Mouse (Mus musculus) midbrain, embryonic 12.5 days (tissue): ENCODE measurements at regions not wholly inside any gene's neighbourhood (a gene's known extent, or its start where the extent isn't known, plus 50 kb on each side); places are given as distances from the start of the nearest gene placed in this dataset.
A peak's percentile ranks its signal among the peaks of the same experiment; 100 is the strongest.

ENCODE experiments used
- ATAC-seq: fragments of 200-750 bp; cut with Nextera tagmentation; 2 replicates; pipeline ENCODE4 v1.8.0; 2017; ENCODE audit warnings: low read depth, moderate TSS enrichment, moderate library complexity; ENCODE audit not compliant: low FRiP score
- H3K27ac ChIP-seq: fragments of 300-500 bp; sonication (generic); replicated peaks from 2 replicates; pipeline ENCODE4 v1.5.1; 2016; ENCODE audit warnings: mild to moderate bottlenecking
- H3K27me3 ChIP-seq: fragments of 300-500 bp; sonication (generic); 2 replicates; pipeline ENCODE4 v1.6.1; 2016; ENCODE audit warnings: mild to moderate bottlenecking
- H3K36me3 ChIP-seq: fragments of 300-500 bp; sonication (generic); 2 replicates; pipeline ENCODE4 v1.6.1; 2016
- H3K4me1 ChIP-seq: fragments of 300-500 bp; sonication (generic); 2 replicates; pipeline ENCODE4 v1.6.1; 2016
- H3K4me2 ChIP-seq: fragments of 300-500 bp; sonication (generic); replicated peaks from 2 replicates; pipeline ENCODE4 v1.6.1; 2016; ENCODE audit warnings: mild to moderate bottlenecking, moderate library complexity
- H3K4me3 ChIP-seq: fragments of 300-500 bp; sonication (generic); 2 replicates; pipeline ENCODE4 v1.5.1; 2016; ENCODE audit warnings: mild to moderate bottlenecking
- H3K9ac ChIP-seq: fragments of 300-500 bp; sonication (generic); replicated peaks from 2 replicates; pipeline ENCODE4 v1.6.1; 2016; ENCODE audit warnings: mild to moderate bottlenecking, moderate library complexity
- H3K9me3 ChIP-seq: fragments of 300-500 bp; sonication (generic); 2 replicates; pipeline ENCODE4 v1.6.1; 2016; ENCODE audit warnings: mild to moderate bottlenecking
- WGBS: fragments of 180-500 bp; shearing (Covaris S2); methylation state at CpG from one replicate; pipeline ENCODE4 v1.1.7; 2016; 5-methylcytosine and 5-hydroxymethylcytosine counted together

- no peaks in the 10 kb centered on the region for H3K27me3 ChIP-seq
- no peaks in the 10 kb centered on the region for H3K9me3 ChIP-seq
- 91% methylated on average over 3 of the region's 3 CpGs for WGBS
- no peak overlapping the region for H3K27ac ChIP-seq
- no peaks in the 10 kb centered on the region for H3K4me1 ChIP-seq
- H3K9ac ChIP-seq: no peak overlapping the region
- no peak for ATAC-seq
- no peak overlapping the region for H3K4me2 ChIP-seq
- H3K4me3 ChIP-seq: no peak overlapping the region
- no peaks in the 10 kb centered on the region for H3K36me3 ChIP-seq
These were observed 99.8 kb upstream of the Hpf1 start for GRCm38 (mm10) chr8:60790453-60790852.

- Histone ChIP-seq H3K9me3 (no peaks in the 10 kb centered on the region), H3K36me3 (no peaks in the 10 kb centered on the region), H3K4me1 (no peaks in the 10 kb centered on the region), H3K27me3 (no peaks in the 10 kb centered on the region), H3K27ac (no peak overlapping the region), H3K9ac (no peak overlapping the region), H3K4me3 (no peak overlapping the region), H3K4me2 (no peak overlapping the region)
- WGBS: 100% methylated on average over 1 of the region's 1 CpGs
- no peak for ATAC-seq
These were observed 97.7 kb upstream of the Hpf1 start for GRCm38 (mm10) chr8:60792518-60792917.

GRCm38 (mm10) chr8:60804787-60805186, 85.4 kb upstream of the Hpf1 start:
- H3K9me3 ChIP-seq: no peaks in the 10 kb centered on the region
- no peaks in the 10 kb centered on the region for H3K36me3 ChIP-seq
- H3K27ac ChIP-seq: no peak overlapping the region
- H3K4me1 ChIP-seq: no peaks in the 10 kb centered on the region
- no peak overlapping the region for H3K4me3 ChIP-seq
- H3K9ac ChIP-seq: no peak overlapping the region
- H3K4me2 ChIP-seq: no peak overlapping the region
- no peaks in the 10 kb centered on the region for H3K27me3 ChIP-seq
- 89% methylated on average over 4 of the region's 4 CpGs for WGBS
- no peak for ATAC-seq

GRCm38 (mm10) chr8:60806772-60807171, 83.4 kb upstream of the Hpf1 start:
- Histone ChIP-seq H3K27ac (no peak overlapping the region), H3K27me3 (no peaks in the 10 kb centered on the region), H3K4me1 (no peaks in the 10 kb centered on the region; the same call in 1 of the 2 replicates), H3K9me3 (no peaks in the 10 kb centered on the region), H3K36me3 (no peaks in the 10 kb centered on the region), H3K4me2 (no peak overlapping the region), H3K4me3 (no peak overlapping the region), H3K9ac (no peak overlapping the region)
- ATAC-seq: peak; percentile 17; the same call in 1 of the 2 replicates
- 87% methylated on average over 3 of the region's 3 CpGs for WGBS

- no peak for ATAC-seq
- Histone ChIP-seq H3K36me3 (no peaks in the 10 kb centered on the region), H3K4me3 (no peak overlapping the region), H3K27me3 (no peaks in the 10 kb centered on the region), H3K9ac (no peak overlapping the region), H3K27ac (no peak overlapping the region), H3K4me1 (no peaks in the 10 kb centered on the region; the same call in 1 of the 2 replicates), H3K9me3 (no peaks in the 10 kb centered on the region), H3K4me2 (no peak overlapping the region)
- 100% methylated on average over 1 of the region's 1 CpGs for WGBS
These were observed 80.4 kb upstream of the Hpf1 start for GRCm38 (mm10) chr8:60809806-60810205.

GRCm38 (mm10) chr8:60810955-60811354, 79.3 kb upstream of the Hpf1 start:
- H3K4me2 ChIP-seq: no peak overlapping the region
- H3K27ac ChIP-seq: no peak overlapping the region
- no peaks in the 10 kb centered on the region; the same call in 1 of the 2 replicates for H3K4me1 ChIP-seq
- peak; percentile 68; the same call in 1 of the 2 replicates for ATAC-seq
- WGBS: 35% methylated on average over 4 of the region's 4 CpGs
- H3K36me3 ChIP-seq: no peaks in the 10 kb centered on the region
- no peak overlapping the region for H3K4me3 ChIP-seq
- no peaks in the 10 kb centered on the region for H3K9me3 ChIP-seq
- no peaks in the 10 kb centered on the region for H3K27me3 ChIP-seq
- no peak overlapping the region for H3K9ac ChIP-seq

GRCm38 (mm10) chr8:60825676-60826442, 64.4 kb upstream of the Hpf1 start:
- ATAC-seq: peak; percentile 72
- WGBS: 36% methylated on average over 11 of the region's 11 CpGs

GRCm38 (mm10) chr8:60827241-60827640, 63.0 kb upstream of the Hpf1 start:
- no peaks in the 10 kb centered on the region for H3K4me1 ChIP-seq
- H3K27me3 ChIP-seq: no peaks in the 10 kb centered on the region
- no peak overlapping the region for H3K4me3 ChIP-seq
- WGBS: 91% methylated on average over 8 of the region's 8 CpGs
- H3K9me3 ChIP-seq: no peaks in the 10 kb centered on the region
- ATAC-seq: 0 out of 2 replicates have a peak, but pooled peaks have one; percentile 18
- no peaks in the 10 kb centered on the region for H3K36me3 ChIP-seq
- H3K4me2 ChIP-seq: no peak overlapping the region
- H3K27ac ChIP-seq: no peak overlapping the region
- no peak overlapping the region for H3K9ac ChIP-seq

More at GRCm38 (mm10) chr8:60825676-60826442, 64.4 kb upstream of the Hpf1 start:
- no peaks in the 10 kb centered on the region for H3K9me3 ChIP-seq
- no peak overlapping the region for H3K4me3 ChIP-seq
- H3K27ac ChIP-seq: no peak overlapping the region
- H3K4me2 ChIP-seq: no peak overlapping the region
- no peaks in the 10 kb centered on the region for H3K4me1 ChIP-seq
- no peaks in the 10 kb centered on the region for H3K36me3 ChIP-seq
- H3K9ac ChIP-seq: no peak overlapping the region
- H3K27me3 ChIP-seq: no peaks in the 10 kb centered on the region

GRCm38 (mm10) chr8:60829093-60829492, 61.1 kb upstream of the Hpf1 start:
- H3K27ac ChIP-seq: no peak overlapping the region
- no peaks in the 10 kb centered on the region for H3K4me1 ChIP-seq
- no peaks in the 10 kb centered on the region for H3K27me3 ChIP-seq
- no peak overlapping the region for H3K9ac ChIP-seq
- H3K9me3 ChIP-seq: no peaks in the 10 kb centered on the region
- 92% methylated on average over 4 of the region's 4 CpGs for WGBS
- no peaks in the 10 kb centered on the region for H3K36me3 ChIP-seq
- ATAC-seq: no peak
- H3K4me3 ChIP-seq: no peak overlapping the region
- H3K4me2 ChIP-seq: no peak overlapping the region

GRCm38 (mm10) chr8:60830556-60830955, 59.7 kb upstream of the Hpf1 start:
- no peak for ATAC-seq
- H3K4me2 ChIP-seq: no peak overlapping the region
- H3K27ac ChIP-seq: no peak overlapping the region
- no peaks in the 10 kb centered on the region for H3K4me1 ChIP-seq
- no peak overlapping the region for H3K4me3 ChIP-seq
- H3K9me3 ChIP-seq: no peaks in the 10 kb centered on the region
- no peaks in the 10 kb centered on the region for H3K36me3 ChIP-seq
- H3K27me3 ChIP-seq: no peaks in the 10 kb centered on the region
- 70% methylated on average over 1 of the region's 1 CpGs for WGBS
- H3K9ac ChIP-seq: no peak overlapping the region

- Histone ChIP-seq H3K4me3 (no peak overlapping the region), H3K4me2 (no peak overlapping the region), H3K36me3 (no peaks in the 10 kb centered on the region), H3K4me1 (no peaks in the 10 kb centered on the region), H3K27me3 (no peaks in the 10 kb centered on the region), H3K9ac (no peak overlapping the region), H3K9me3 (no peaks in the 10 kb centered on the region), H3K27ac (no peak overlapping the region)
- ATAC-seq: no peak
- WGBS: 8% methylated on average over 3 of the region's 3 CpGs
These were observed 51.7 kb upstream of the Hpf1 start for GRCm38 (mm10) chr8:60838526-60838925.
